Mouse (Mus musculus) CH12.LX (cell line): ENCODE measurements around the gene Rab20.

Source experiments
- CHD1 ChIP-seq: IDR thresholded peaks from 2 replicates; pipeline ENCODE4 v1.6.1; 2012; ENCODE audit warnings: low read depth, low read length, improper control_type of control experiment, inconsistent platforms
- CHD2 ChIP-seq: IDR thresholded peaks from 2 replicates; pipeline ENCODE4 v1.6.1; 2011; ENCODE audit warnings: low read length, improper control_type of control experiment
- CTCF ChIP-seq, 2 experiments: IDR thresholded peaks in 1 of 2; conservative IDR thresholded peaks in 1 of 2; 2 replicates each; pipeline ENCODE4 v1.5.1; 2011 to 2012; ENCODE audit warnings: low read depth in 2 of 2, low read length in 2 of 2, improper control_type of control experiment in 1 of 2, inconsistent platforms in 1 of 2, mild to moderate bottlenecking in 1 of 2, moderate library complexity in 1 of 2
- GABPA ChIP-seq: IDR thresholded peaks from 2 replicates; pipeline ENCODE4 v1.6.1; 2012; ENCODE audit warnings: low read depth, low read length, improper control_type of control experiment, inconsistent platforms; ENCODE audit not compliant: insufficient replicate concordance
- KAT2A ChIP-seq: IDR thresholded peaks from 2 replicates; pipeline ENCODE4 v1.6.1; 2012; ENCODE audit warnings: low read length, improper control_type of control experiment, inconsistent platforms; ENCODE audit not compliant: insufficient replicate concordance
- MAX ChIP-seq: IDR thresholded peaks from 2 replicates; pipeline ENCODE4 v1.6.1; 2011; ENCODE audit warnings: low read length, improper control_type of control experiment
- MAZ ChIP-seq: IDR thresholded peaks from 2 replicates; pipeline ENCODE4 v1.6.1; 2012; ENCODE audit warnings: low read depth, mild to moderate bottlenecking, inconsistent platforms, low read length, improper control_type of control experiment, moderate library complexity
- MYC ChIP-seq: IDR thresholded peaks from 2 replicates; pipeline ENCODE4 v1.6.1; 2011; ENCODE audit warnings: low read depth, mild to moderate bottlenecking, improper control_type of control experiment, low read length
- NELFE ChIP-seq: IDR thresholded peaks from 2 replicates; pipeline ENCODE4 v1.6.1; 2011; ENCODE audit warnings: low read depth, low read length, improper control_type of control experiment
- NRF1 ChIP-seq: IDR thresholded peaks from 2 replicates; pipeline ENCODE4 v1.6.1; 2014; ENCODE audit warnings: low read depth, mild to moderate bottlenecking, inconsistent platforms, low read length, improper control_type of control experiment, moderate library complexity
- SMC3 ChIP-seq: IDR thresholded peaks from 2 replicates; pipeline ENCODE4 v1.6.1; 2011; ENCODE audit warnings: low read depth, low read length, improper control_type of control experiment
- UBTF ChIP-seq: IDR thresholded peaks from 2 replicates; pipeline ENCODE4 v1.6.1; 2012; ENCODE audit warnings: low read depth, mild to moderate bottlenecking, inconsistent platforms, low read length, improper control_type of control experiment, moderate library complexity
- USF2 ChIP-seq: conservative IDR thresholded peaks from 2 replicates; pipeline ENCODE4 v1.6.1; 2011; ENCODE audit warnings: low read depth, low read length, improper control_type of control experiment
- ZKSCAN1 ChIP-seq: IDR thresholded peaks from 2 replicates; pipeline ENCODE4 v1.6.1; 2012; ENCODE audit warnings: low read depth, inconsistent platforms, low read length, improper control_type of control experiment, borderline replicate concordance

GRCm38 (mm10) chr8:11512711-11513110 lies 34.2 kb upstream of the Rab20 start:
- TF ChIP-seq UBTF: no peak
- TF ChIP-seq CHD1: no peak
- TF ChIP-seq KAT2A: no peak
- no peak for TF ChIP-seq MAX
- TF ChIP-seq MYC: no peak
- no peak for TF ChIP-seq USF2
- TF ChIP-seq NRF1: no peak
- no peak for TF ChIP-seq CTCF (conservative IDR thresholded peaks at IDR 0.05 in 1 of 2, IDR thresholded peaks at IDR 0.05 in 1 of 2; ENCODE audit: low read depth in 2 of 2, low read length in 2 of 2)
- no peak for TF ChIP-seq NELFE
- TF ChIP-seq CHD2: no peak
- TF ChIP-seq ZKSCAN1: no peak
- TF ChIP-seq MAZ: no peak
- no peak for TF ChIP-seq GABPA
- TF ChIP-seq SMC3: no peak
